Mouse (Mus musculus) olfactory bulb, adult 2 months (tissue): Measurements from ENCODE around the gene Dynlt1c.
"Not testable (repeated sequence)": the region's sequence is repeated elsewhere in the genome, so short reads cannot be mapped to it uniquely, and the experiment has no call there.

Source experiments
- CTCF ChIP-seq: fragments of 200-500 bp; IDR thresholded peaks from 2 replicates; pipeline ENCODE4 v1.5.1; 2012; ENCODE audit warnings: low read depth, mild to moderate bottlenecking, low read length, moderate library complexity; ENCODE audit not compliant: insufficient read depth
- POLR2A ChIP-seq: fragments of 200-500 bp; IDR thresholded peaks from 2 replicates; pipeline ENCODE4 v1.6.1; 2012; ENCODE audit warnings: mild to moderate bottlenecking, low read depth, low read length, moderate library complexity; ENCODE audit not compliant: insufficient read depth

GRCm38 (mm10) chr17:6639486-6639885 is 38.0 kb downstream of the Dynlt1c start:
- TF ChIP-seq CTCF, POLR2A: not testable (repeated sequence)
